Mouse (Mus musculus) stomach, embryonic 16.5 days (tissue): ENCODE measurements around the gene Tpm1. TPM values are rescaled to one million over a fixed set of nuclear protein-coding genes. Genes with fewer than 3 reads are reported as not detected.

Experiments
- ATAC-seq: fragments of 200-750 bp; cut with Nextera tagmentation; 2 replicates; pipeline ENCODE4 v1.8.0; 2017; ENCODE audit warnings: moderate number of reproducible peaks, moderate TSS enrichment; ENCODE audit not compliant: insufficient read depth, low FRiP score
- H3K27ac ChIP-seq: fragments of 300-500 bp; sonication (generic); 2 replicates; pipeline ENCODE4 v1.5.1; 2014; ENCODE audit warnings: low read length
- H3K27me3 ChIP-seq: fragments of 300-500 bp; sonication (generic); 2 replicates; pipeline ENCODE4 v1.6.1; 2014; ENCODE audit warnings: low read length, control low read depth, mixed read lengths; ENCODE audit not compliant: control insufficient read depth, insufficient read depth
- H3K36me3 ChIP-seq: fragments of 300-500 bp; sonication (generic); 2 replicates; pipeline ENCODE4 v1.6.1; 2014; ENCODE audit warnings: low read length; ENCODE audit not compliant: control insufficient read depth, insufficient read depth
- H3K4me1 ChIP-seq: fragments of 300-500 bp; sonication (generic); 2 replicates; pipeline ENCODE4 v1.6.1; 2014; ENCODE audit warnings: low read length, control low read depth, mixed read lengths; ENCODE audit not compliant: control insufficient read depth, insufficient read depth
- H3K4me2 ChIP-seq: fragments of 300-500 bp; sonication (generic); 2 replicates; pipeline ENCODE4 v1.6.1; 2014; ENCODE audit warnings: low read depth, low read length, mixed read lengths
- H3K4me3 ChIP-seq: fragments of 300-500 bp; sonication (generic); replicated peaks from 2 replicates; pipeline ENCODE4 v1.5.1; 2014; ENCODE audit warnings: mild to moderate bottlenecking, low read length
- H3K9ac ChIP-seq: fragments of 300-500 bp; sonication (generic); 2 replicates; pipeline ENCODE4 v1.6.1; 2014; ENCODE audit warnings: low read length
- H3K9me3 ChIP-seq: fragments of 300-500 bp; sonication (generic); replicated peaks from 2 replicates; pipeline ENCODE4 v1.6.1; 2016; ENCODE audit warnings: low read length, control low read depth; ENCODE audit not compliant: control insufficient read depth
- WGBS: fragments of 180-500 bp; shearing (Covaris S2); extraction: QIAGEN DNeasy Blood & Tissue Kit; methylation state at CpG from one replicate; pipeline ENCODE4 v1.1.7; 2014; 5-methylcytosine and 5-hydroxymethylcytosine counted together
- polyA plus RNA-seq: library from polyadenylated mRNA; unstranded; fragments of >200 nt; fragmentation: Nextera tagmentation; extraction: Ambion mirVana; gene quantifications from 2 replicates; pipeline ENCODE4 v1.2.1, GENCODE M21; 2015

Gene Tpm1
- polyA plus RNA-seq, 1 experiment from 2014 or later: 1,473 TPM

- under 1% methylated on average over 73 of the region's 73 CpGs for whole genome bisulfite sequencing
- Histone ChIP-seq H3K9me3 (no peaks in the 10 kb centered on the region), H3K4me2 (peak overlapping the region; percentile 82), H3K27me3 (no peaks in the 10 kb centered on the region), H3K4me3 (peak overlapping the region; percentile 79), H3K4me1 (peaks cover 59% of the 10 kb centered on the region), H3K9ac (peak overlapping the region; percentile 93), H3K27ac (peak overlapping the region; percentile 96), H3K36me3 (no peaks in the 10 kb centered on the region)
- ATAC-seq: peak; percentile 93
Measured at GRCm38 (mm10) chr9:67043231-67044199, 5.7 kb downstream of the Tpm1 start.

GRCm38 (mm10) chr9:67042813-67043207, 6.4 kb downstream of the Tpm1 start:
- 18% methylated on average over 6 of the region's 6 CpGs for WGBS
- H3K9ac ChIP-seq: peak overlapping the region; percentile 93
- no peaks in the 10 kb centered on the region for H3K9me3 ChIP-seq

GRCm38 (mm10) chr9:67041840-67042812, 7.1 kb downstream of the Tpm1 start:
- H3K36me3 ChIP-seq: no peaks in the 10 kb centered on the region
- H3K27ac ChIP-seq: peak overlapping the region; percentile 84
- peak overlapping the region; percentile 93 for H3K9ac ChIP-seq
- 33% methylated on average over 14 of the region's 14 CpGs for WGBS
- H3K9me3 ChIP-seq: no peaks in the 10 kb centered on the region
- peak overlapping the region; percentile 82 for H3K4me2 ChIP-seq
- peaks cover 57% of the 10 kb centered on the region for H3K4me1 ChIP-seq
- H3K27me3 ChIP-seq: no peaks in the 10 kb centered on the region
- H3K4me3 ChIP-seq: peak overlapping the region; percentile 79
- no peak for ATAC-seq

More at GRCm38 (mm10) chr9:67042813-67043207, 6.4 kb downstream of the Tpm1 start:
- Histone ChIP-seq H3K36me3 (no peaks in the 10 kb centered on the region), H3K4me2 (peak overlapping the region; percentile 82), H3K27ac (peak overlapping the region; percentile 96), H3K4me3 (peak overlapping the region; percentile 79), H3K4me1 (peaks cover 59% of the 10 kb centered on the region), H3K27me3 (no peaks in the 10 kb centered on the region)
- ATAC-seq: no peak

- peak overlapping the region; percentile 82 for H3K4me2 ChIP-seq
- peak overlapping the region; percentile 64 for H3K9ac ChIP-seq
- ATAC-seq: no peak
- no peaks in the 10 kb centered on the region for H3K9me3 ChIP-seq
- H3K27ac ChIP-seq: peak overlapping the region; percentile 84
- WGBS: 17% methylated on average over 4 of the region's 4 CpGs
- peaks cover 1% of the 10 kb centered on the region; the same call in 1 of the 2 replicates for H3K36me3 ChIP-seq
- H3K4me3 ChIP-seq: peak overlapping the region; percentile 79
- peaks cover 56% of the 10 kb centered on the region for H3K4me1 ChIP-seq
- no peaks in the 10 kb centered on the region for H3K27me3 ChIP-seq
Measured at GRCm38 (mm10) chr9:67040963-67041839, 8.0 kb downstream of the Tpm1 start.

GRCm38 (mm10) chr9:67039867-67040266, 9.3 kb downstream of the Tpm1 start:
- Histone ChIP-seq H3K4me3 (no peak overlapping the region), H3K4me2 (peak overlapping the region; percentile 82), H3K36me3 (peaks cover 15% of the 10 kb centered on the region), H3K27ac (peak overlapping the region; percentile 84), H3K9me3 (peaks cover 6% of the 10 kb centered on the region), H3K9ac (peak overlapping the region; percentile 8; the same call in 1 of the 2 replicates), H3K27me3 (no peaks in the 10 kb centered on the region), H3K4me1 (peaks cover 51% of the 10 kb centered on the region)
- 60% methylated on average over 10 of the region's 10 CpGs for WGBS
- no peak for ATAC-seq

GRCm38 (mm10) chr9:67038686-67039085, 10.5 kb downstream of the Tpm1 start:
- H3K27me3 ChIP-seq: no peaks in the 10 kb centered on the region
- peaks cover 46% of the 10 kb centered on the region for H3K4me1 ChIP-seq
- no peak overlapping the region for H3K9ac ChIP-seq
- no peak overlapping the region for H3K4me2 ChIP-seq
- WGBS: 80% methylated on average over 7 of the region's 7 CpGs
- no peak for ATAC-seq
- no peak overlapping the region for H3K4me3 ChIP-seq
- H3K9me3 ChIP-seq: peaks cover 9% of the 10 kb centered on the region
- H3K36me3 ChIP-seq: peaks cover 27% of the 10 kb centered on the region
- peak overlapping the region; percentile 14; the same call in 1 of the 2 replicates for H3K27ac ChIP-seq

- H3K36me3 ChIP-seq: peaks cover 37% of the 10 kb centered on the region
- peaks cover 9% of the 10 kb centered on the region for H3K9me3 ChIP-seq
- H3K27ac ChIP-seq: no peak overlapping the region
- H3K4me3 ChIP-seq: no peak overlapping the region
- no peak for ATAC-seq
- H3K4me2 ChIP-seq: no peak overlapping the region
- H3K27me3 ChIP-seq: no peaks in the 10 kb centered on the region
- H3K4me1 ChIP-seq: peaks cover 46% of the 10 kb centered on the region
- no peak overlapping the region for H3K9ac ChIP-seq
- WGBS: 80% methylated on average over 4 of the region's 4 CpGs
Measured at GRCm38 (mm10) chr9:67037666-67038065, 11.5 kb downstream of the Tpm1 start.

GRCm38 (mm10) chr9:67036527-67037118, 12.6 kb downstream of the Tpm1 start:
- H3K36me3 ChIP-seq: peaks cover 46% of the 10 kb centered on the region

More at GRCm38 (mm10) chr9:67036527-67037118, 12.6 kb downstream of the Tpm1 start:
- ATAC-seq: no peak
- peak overlapping the region; percentile 71 for H3K27ac ChIP-seq
- H3K4me1 ChIP-seq: peaks cover 39% of the 10 kb centered on the region
- H3K4me3 ChIP-seq: no peak overlapping the region
- 56% methylated on average over 2 of the region's 2 CpGs for WGBS
- no peak overlapping the region for H3K4me2 ChIP-seq
- peaks cover 9% of the 10 kb centered on the region for H3K9me3 ChIP-seq
- no peaks in the 10 kb centered on the region for H3K27me3 ChIP-seq
- H3K9ac ChIP-seq: 0 out of 2 replicates have a peak overlapping the region, but pooled peaks have one; percentile 3
